Mouse (Mus musculus) embryonic facial prominence, embryonic 13.5 days (tissue): ENCODE data around the gene Sel1l. TPM values are rescaled to one million over a fixed set of nuclear protein-coding genes. Genes with fewer than 3 reads are reported as not detected.

ENCODE experiments used
- ATAC-seq: fragments of 200-750 bp; cut with Nextera tagmentation; 2 replicates; pipeline ENCODE4 v1.8.0; 2017; ENCODE audit warnings: low read depth; ENCODE audit not compliant: insufficient number of reproducible peaks, insufficient read depth, low FRiP score, low TSS enrichment
- H3K27ac ChIP-seq: fragments of 300-500 bp; sonication (generic); 2 replicates; pipeline ENCODE4 v1.5.1; 2015; ENCODE audit warnings: moderate library complexity, mild to moderate bottlenecking, inconsistent platforms
- H3K27me3 ChIP-seq: fragments of 300-500 bp; sonication (generic); 2 replicates; pipeline ENCODE4 v1.6.1; 2015; ENCODE audit warnings: mild to moderate bottlenecking, inconsistent platforms
- H3K36me3 ChIP-seq: fragments of 300-500 bp; sonication (generic); 2 replicates; pipeline ENCODE4 v1.6.1; 2015; ENCODE audit warnings: mild to moderate bottlenecking, inconsistent platforms
- H3K4me1 ChIP-seq: fragments of 300-500 bp; sonication (generic); 2 replicates; pipeline ENCODE4 v1.6.1; 2015; ENCODE audit warnings: inconsistent platforms
- H3K4me2 ChIP-seq: fragments of 300-500 bp; sonication (generic); 2 replicates; pipeline ENCODE4 v1.6.1; 2015; ENCODE audit warnings: moderate library complexity, mild to moderate bottlenecking, inconsistent platforms
- H3K4me3 ChIP-seq: fragments of 300-500 bp; sonication (generic); 2 replicates; pipeline ENCODE4 v1.5.1; 2015; ENCODE audit warnings: mild to moderate bottlenecking, inconsistent platforms
- H3K9ac ChIP-seq: fragments of 300-500 bp; sonication (generic); 2 replicates; pipeline ENCODE4 v1.6.1; 2015; ENCODE audit warnings: mild to moderate bottlenecking, inconsistent platforms
- H3K9me3 ChIP-seq: fragments of 300-500 bp; sonication (generic); 2 replicates; pipeline ENCODE4 v1.6.1; 2016; ENCODE audit warnings: inconsistent platforms
- WGBS: fragments of 180-500 bp; shearing (Covaris S2); methylation state at CpG from one replicate; pipeline ENCODE4 v1.1.7; 2015; ENCODE audit warnings: mixed read lengths; 5-methylcytosine and 5-hydroxymethylcytosine counted together
- polyA plus RNA-seq: library from polyadenylated mRNA; unstranded; fragments of >200 nt; fragmentation: Nextera tagmentation; extraction: Ambion mirVana; gene quantifications from 2 replicates; pipeline ENCODE4 v1.2.1, GENCODE M21; 2015

The Sel1l gene
- polyA plus RNA-seq, 1 experiment from 2014 or later = 89.7 TPM

DNA sequence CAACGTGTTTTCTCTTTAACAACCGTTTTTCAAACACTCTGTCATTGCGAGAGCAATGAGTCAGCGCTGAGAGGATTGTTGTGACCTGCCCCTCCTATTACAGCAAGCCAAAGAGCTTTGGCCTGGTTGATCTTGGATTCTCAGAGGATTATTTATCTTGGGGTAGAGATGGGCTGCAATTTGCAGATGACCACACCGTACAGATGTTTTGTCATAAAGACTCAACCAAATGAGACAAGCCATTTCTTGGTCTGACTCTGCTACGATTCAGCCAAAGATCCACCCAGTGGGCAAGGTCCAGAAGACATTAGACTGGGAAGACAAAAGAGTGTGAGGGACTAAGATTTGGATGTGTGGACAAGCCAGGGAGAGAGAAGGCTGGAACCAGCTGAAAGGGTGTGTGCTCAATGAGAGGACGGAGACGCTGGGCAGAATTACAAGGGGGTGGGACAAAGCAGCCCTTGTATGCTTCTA lies 74.1 kb downstream of the Sel1l start:
- H3K27ac ChIP-seq = no peak overlapping the region
- WGBS = 59% methylated on average over 8 of the region's 8 CpGs
- H3K4me2 ChIP-seq = no peak overlapping the region
- no peak overlapping the region for H3K4me3 ChIP-seq
- no peak for ATAC-seq
- H3K36me3 ChIP-seq = no peaks in the 10 kb centered on the region
- peaks cover 32% of the 10 kb centered on the region for H3K27me3 ChIP-seq
- peaks cover 7% of the 10 kb centered on the region; the same call in 1 of the 2 replicates for H3K4me1 ChIP-seq
- no peaks in the 10 kb centered on the region for H3K9me3 ChIP-seq
- no peak overlapping the region for H3K9ac ChIP-seq

DNA sequence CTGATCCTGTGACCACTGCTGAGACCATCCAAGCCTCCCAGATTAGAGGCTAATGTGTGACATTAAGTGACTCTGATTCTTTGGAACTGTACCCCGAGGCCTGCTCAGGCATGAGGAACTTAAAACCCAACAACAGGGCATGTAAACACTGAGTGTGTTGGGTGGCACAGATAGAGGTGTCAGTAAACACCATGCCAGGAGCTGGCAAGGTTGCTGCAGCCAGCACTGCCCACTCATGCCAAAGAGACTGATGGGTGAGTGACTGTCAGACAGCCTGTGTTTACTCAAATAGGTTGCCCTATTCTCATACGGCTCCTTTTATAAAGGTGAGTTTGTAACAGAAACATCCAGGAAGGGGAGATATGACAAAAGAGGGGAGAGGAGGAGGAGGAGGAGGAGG lies 80.1 kb downstream of the Sel1l start:
- Histone ChIP-seq H3K4me2 (no peak overlapping the region), H3K27ac (no peak overlapping the region), H3K36me3 (no peaks in the 10 kb centered on the region), H3K27me3 (no peaks in the 10 kb centered on the region), H3K4me1 (peaks cover 18% of the 10 kb centered on the region), H3K9ac (no peak overlapping the region), H3K4me3 (no peak overlapping the region), H3K9me3 (no peaks in the 10 kb centered on the region)
- WGBS = 72% methylated on average over 2 of the region's 2 CpGs
- ATAC-seq = no peak

DNA sequence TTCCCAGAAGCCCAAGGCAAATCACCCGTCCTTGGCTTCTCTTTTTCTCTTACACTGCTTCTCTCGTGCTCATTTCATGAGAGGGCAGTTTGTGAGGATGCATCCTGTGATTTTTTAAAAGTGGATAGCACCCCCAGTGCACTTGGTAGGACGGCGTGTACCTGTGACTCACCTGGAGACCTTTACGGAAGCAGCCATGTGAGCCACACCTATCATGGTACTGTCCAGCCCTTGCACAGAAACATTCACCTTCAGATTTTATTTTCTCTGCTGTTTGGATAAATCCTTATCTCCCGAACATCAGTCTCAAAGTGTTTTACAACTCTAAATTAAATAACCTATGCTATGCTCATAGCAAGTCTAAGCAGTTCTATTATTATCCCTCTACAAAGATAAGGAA lies 80.8 kb downstream of the Sel1l start:
- H3K27ac ChIP-seq = no peak overlapping the region
- H3K9ac ChIP-seq = no peak overlapping the region
- H3K36me3 ChIP-seq = no peaks in the 10 kb centered on the region
- no peak overlapping the region for H3K4me3 ChIP-seq
- no peak for ATAC-seq
- no peaks in the 10 kb centered on the region for H3K27me3 ChIP-seq
- H3K4me2 ChIP-seq = no peak overlapping the region
- peaks cover 18% of the 10 kb centered on the region for H3K4me1 ChIP-seq
- H3K9me3 ChIP-seq = no peaks in the 10 kb centered on the region
- 79% methylated on average over 6 of the region's 6 CpGs for WGBS

DNA sequence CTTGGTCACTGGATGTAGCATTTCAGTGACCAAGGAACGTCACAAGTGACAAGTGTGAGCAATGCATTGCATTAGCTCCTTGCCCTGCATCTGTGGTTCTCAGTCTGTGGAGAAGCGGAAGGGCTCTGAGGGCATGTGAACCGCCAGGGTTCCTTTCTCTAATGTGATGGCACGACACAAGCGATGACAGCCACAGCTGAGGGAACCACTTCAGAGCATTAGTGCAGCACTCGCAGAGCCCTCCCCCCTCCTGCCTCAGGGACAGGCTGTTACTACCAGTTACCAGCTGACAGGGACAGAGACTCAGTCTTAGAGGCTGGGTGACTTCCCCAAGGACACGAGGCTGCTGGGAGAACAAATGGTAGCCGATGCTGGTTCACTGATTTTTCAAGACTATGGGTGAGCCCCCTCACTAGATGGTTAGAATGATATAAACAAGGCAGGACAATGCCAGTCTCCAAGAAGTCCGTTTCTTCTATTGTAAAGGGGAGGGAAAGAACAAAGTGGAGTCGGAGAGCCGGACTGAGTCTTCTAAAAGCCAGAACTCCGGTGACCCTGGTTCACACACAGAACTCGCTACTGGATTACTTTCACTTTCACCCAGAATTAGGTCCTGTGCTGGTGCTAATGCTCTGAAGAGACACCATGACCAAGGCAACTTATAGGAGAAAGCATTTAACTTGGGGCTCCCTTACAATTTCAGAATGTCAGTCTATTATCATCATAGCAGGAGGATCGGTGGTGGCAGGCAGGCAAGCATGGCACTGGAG lies 82.4 kb downstream of the Sel1l start:
- Histone ChIP-seq H3K9ac (no peak overlapping the region), H3K9me3 (no peaks in the 10 kb centered on the region), H3K36me3 (no peaks in the 10 kb centered on the region), H3K27ac (no peak overlapping the region), H3K4me1 (peaks cover 18% of the 10 kb centered on the region), H3K4me2 (no peak overlapping the region), H3K27me3 (no peaks in the 10 kb centered on the region), H3K4me3 (no peak overlapping the region)
- WGBS = 65% methylated on average over 14 of the region's 14 CpGs
- no peak for ATAC-seq

DNA sequence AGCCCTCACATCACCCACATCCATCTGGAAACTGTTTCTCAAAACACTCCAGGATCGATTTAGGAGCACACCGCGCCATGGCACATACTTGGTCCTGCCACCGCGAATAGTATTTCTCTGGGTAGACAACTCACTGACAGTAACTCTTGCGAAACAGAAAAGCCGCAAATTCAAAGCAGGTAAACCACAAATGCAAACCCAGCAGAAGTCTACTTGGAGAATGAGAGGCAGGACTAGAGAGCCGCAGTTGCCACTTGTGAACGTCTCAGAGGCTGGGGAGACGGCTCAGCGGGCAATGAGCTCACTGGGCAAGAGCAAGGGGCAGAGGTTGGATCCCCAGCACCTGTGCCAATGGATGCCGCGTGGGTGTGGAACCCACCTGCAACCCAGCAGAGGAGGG lies 83.5 kb downstream of the Sel1l start:
- Histone ChIP-seq H3K4me2 (no peak overlapping the region), H3K4me1 (peaks cover 18% of the 10 kb centered on the region)
- WGBS = 43% methylated on average over 13 of the region's 13 CpGs

DNA sequence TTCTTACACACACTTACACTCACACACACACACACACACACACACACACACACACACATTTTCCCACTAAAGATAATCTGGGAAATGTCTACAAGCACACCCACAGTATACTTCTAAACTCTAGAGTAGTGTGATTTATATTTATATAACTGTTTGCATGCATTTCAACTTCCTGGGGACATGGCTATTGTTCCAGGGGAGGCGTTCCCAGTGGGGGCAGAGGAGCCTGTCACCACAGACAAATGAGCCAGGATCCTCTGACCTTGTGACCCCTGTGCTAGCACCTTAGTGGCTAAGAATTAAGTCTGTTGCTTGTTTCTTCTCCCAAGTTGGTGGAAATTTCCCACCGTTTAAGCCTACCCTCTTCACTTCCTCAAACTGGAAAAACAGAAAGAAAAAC lies 83.9 kb downstream of the Sel1l start:
- 13% methylated on average over 2 of the region's 2 CpGs for WGBS
- Histone ChIP-seq H3K27ac (no peak overlapping the region), H3K9me3 (no peaks in the 10 kb centered on the region), H3K27me3 (no peaks in the 10 kb centered on the region), H3K9ac (no peak overlapping the region), H3K4me2 (no peak overlapping the region), H3K4me1 (peaks cover 18% of the 10 kb centered on the region), H3K36me3 (no peaks in the 10 kb centered on the region), H3K4me3 (no peak overlapping the region)
- no peak for ATAC-seq

More for the DNA sequence above, 83.5 kb downstream of the Sel1l start:
- H3K9me3 ChIP-seq = no peaks in the 10 kb centered on the region
- no peak overlapping the region for H3K27ac ChIP-seq
- H3K36me3 ChIP-seq = no peaks in the 10 kb centered on the region
- no peak overlapping the region for H3K9ac ChIP-seq
- ATAC-seq = no peak
- H3K27me3 ChIP-seq = no peaks in the 10 kb centered on the region
- no peak overlapping the region for H3K4me3 ChIP-seq

DNA sequence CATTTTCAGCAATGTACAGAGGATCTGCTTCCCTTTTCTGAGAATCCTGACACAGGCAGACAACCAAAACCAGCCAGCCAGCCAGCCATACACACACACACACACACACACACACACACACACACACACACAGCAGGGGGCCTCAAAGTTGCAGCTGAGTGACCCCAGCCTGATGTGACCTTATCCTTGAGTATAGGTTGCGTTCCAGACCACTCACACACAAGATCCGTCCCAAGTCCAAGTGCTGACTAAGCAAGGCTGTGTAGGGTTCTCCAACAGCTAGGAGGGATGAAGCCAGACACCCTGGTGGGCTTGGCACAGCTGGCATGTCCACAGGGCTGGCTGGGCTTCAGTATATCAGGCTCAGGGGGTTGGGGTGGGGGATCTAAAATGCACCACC lies 84.5 kb downstream of the Sel1l start:
- Histone ChIP-seq H3K9ac (no peak overlapping the region), H3K9me3 (no peaks in the 10 kb centered on the region), H3K4me3 (no peak overlapping the region), H3K36me3 (no peaks in the 10 kb centered on the region), H3K4me2 (no peak overlapping the region), H3K4me1 (peaks cover 18% of the 10 kb centered on the region), H3K27me3 (no peaks in the 10 kb centered on the region), H3K27ac (no peak overlapping the region)
- no peak for ATAC-seq
- 70% methylated on average over 2 of the region's 2 CpGs for WGBS

DNA sequence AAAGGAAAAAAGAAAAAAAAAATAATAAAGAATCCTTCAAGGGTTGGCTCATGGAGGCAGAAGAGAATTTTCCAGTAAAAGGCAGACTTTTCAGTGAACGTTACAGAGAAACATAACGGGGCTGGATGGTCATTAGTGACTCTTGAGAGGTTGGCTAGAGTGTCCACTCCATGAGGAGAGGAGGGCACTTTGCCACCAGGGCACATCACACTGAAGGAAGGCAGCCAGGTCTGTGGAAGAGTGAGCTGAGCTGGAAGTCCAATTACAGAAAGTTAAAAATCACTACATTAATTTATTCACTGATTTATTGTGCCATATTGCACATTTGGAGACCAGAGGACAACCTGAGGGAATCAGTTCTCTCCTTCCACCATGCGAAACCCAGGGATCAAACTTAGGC lies 89.1 kb downstream of the Sel1l start:
- Histone ChIP-seq H3K27me3 (no peaks in the 10 kb centered on the region), H3K9me3 (no peaks in the 10 kb centered on the region), H3K27ac (no peak overlapping the region), H3K4me2 (no peak overlapping the region), H3K36me3 (no peaks in the 10 kb centered on the region), H3K4me1 (peaks cover 10% of the 10 kb centered on the region), H3K9ac (no peak overlapping the region), H3K4me3 (no peak overlapping the region)
- no peak for ATAC-seq
- WGBS = 89% methylated on average over 3 of the region's 3 CpGs

DNA sequence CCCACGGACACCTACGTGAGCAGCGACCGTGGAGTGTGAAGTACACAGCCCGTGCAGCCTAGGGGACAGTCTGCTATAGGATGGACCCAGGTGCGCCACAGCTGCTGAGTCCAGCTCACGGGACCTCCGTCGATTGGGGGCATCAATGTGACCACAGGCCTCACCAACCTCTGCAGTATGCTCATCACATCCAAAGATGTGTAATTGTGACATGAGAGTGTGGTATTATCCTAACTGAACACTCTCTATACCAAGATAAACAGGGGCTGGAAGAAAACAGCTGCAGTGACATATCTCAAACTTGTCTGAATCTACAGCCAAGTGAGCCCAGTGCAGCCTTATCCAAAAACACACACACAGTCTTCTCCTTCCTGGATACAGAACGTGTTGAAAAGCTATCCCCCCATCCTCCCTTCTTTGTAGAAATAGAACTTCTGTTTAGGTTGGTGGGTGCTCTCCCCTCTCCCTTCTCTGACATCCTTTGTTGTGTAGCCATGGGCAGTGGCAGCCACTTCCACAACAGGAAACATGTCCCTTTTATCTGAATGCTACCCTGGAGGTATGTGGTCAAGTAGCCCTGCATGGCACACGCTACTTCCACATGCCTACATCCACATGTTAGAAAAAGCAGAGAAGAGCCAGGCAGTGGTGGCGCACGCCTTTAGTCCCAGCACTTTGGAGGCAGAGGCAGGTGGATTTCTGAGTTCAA lies 90.9 kb downstream of the Sel1l start:
- H3K27ac ChIP-seq = no peak overlapping the region
- no peak overlapping the region for H3K9ac ChIP-seq
- no peak for ATAC-seq
- no peak overlapping the region for H3K4me2 ChIP-seq
- H3K4me1 ChIP-seq = peaks cover 9% of the 10 kb centered on the region
- H3K27me3 ChIP-seq = no peaks in the 10 kb centered on the region
- 85% methylated on average over 13 of the region's 13 CpGs for WGBS
- no peaks in the 10 kb centered on the region for H3K36me3 ChIP-seq
- no peak overlapping the region for H3K4me3 ChIP-seq
- no peaks in the 10 kb centered on the region for H3K9me3 ChIP-seq

DNA sequence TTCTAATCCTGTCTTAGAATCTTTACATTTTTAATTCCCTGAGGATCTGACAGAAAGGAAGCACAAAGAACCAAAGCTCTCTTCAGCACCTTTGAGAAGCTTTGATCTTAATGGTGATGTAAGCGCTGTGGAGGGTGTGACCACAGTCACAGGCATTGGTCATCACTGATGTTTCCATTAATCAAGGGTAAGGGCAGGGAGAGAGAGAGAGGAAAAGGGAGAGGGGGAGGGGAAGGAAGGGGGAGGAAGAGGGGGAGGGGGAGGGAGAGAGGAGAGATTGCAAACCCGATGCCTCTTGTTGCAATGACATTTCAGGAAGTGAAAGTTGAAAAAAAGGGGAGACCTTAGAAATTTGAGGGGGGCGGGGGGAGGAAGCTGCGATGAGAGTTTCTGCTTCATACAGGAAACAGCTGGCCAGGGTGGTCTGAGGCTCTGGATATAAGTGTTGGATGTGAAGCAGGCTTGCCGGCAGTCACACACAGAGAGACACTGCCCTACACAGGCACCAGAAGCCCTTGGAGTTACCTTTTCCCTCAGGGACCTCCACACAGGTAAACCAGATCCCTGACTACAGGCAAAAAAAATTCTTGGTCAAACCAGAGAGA lies 92.3 kb downstream of the Sel1l start:
- H3K4me2 ChIP-seq = no peak overlapping the region
- 28% methylated on average over 5 of the region's 5 CpGs for WGBS
- no peaks in the 10 kb centered on the region for H3K9me3 ChIP-seq
- no peaks in the 10 kb centered on the region for H3K27me3 ChIP-seq
- H3K36me3 ChIP-seq = no peaks in the 10 kb centered on the region
- ATAC-seq = no peak
- no peak overlapping the region for H3K27ac ChIP-seq
- H3K4me1 ChIP-seq = peaks cover 9% of the 10 kb centered on the region
- no peak overlapping the region for H3K4me3 ChIP-seq
- H3K9ac ChIP-seq = no peak overlapping the region
